Mouse (Mus musculus): ENCODE data around the gene Gcm2.
A peak's percentile ranks its signal among the peaks of the same experiment; 100 is the strongest.

The Gcm2 gene

DNA sequence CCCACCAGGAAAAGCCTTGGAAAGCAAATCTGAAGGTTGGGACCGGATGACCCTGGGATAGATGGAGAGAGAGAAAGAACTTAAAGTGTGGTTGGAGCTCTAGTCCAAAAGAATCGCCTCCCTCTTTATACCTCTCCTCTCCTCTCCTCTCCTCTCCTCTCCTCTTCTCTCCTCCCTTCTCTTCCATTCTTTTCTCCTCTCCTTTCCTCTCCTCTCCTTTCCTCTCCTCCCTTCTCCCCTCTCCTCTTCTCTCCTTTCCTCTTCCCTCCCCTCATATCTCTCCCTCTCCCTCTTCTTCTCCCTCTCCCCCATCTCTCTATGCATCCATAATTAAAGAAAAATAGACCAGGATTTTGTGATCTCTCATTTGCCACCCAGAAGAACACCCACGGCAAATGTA is at the start of gene Gcm2:
Gene Gcm2 (minus strand): TSS at position 101 of the 400 bp plus-strand sequence.
- DNase-seq (ENCODE audit: extremely low spot score, low spot score) = no peak

DNA sequence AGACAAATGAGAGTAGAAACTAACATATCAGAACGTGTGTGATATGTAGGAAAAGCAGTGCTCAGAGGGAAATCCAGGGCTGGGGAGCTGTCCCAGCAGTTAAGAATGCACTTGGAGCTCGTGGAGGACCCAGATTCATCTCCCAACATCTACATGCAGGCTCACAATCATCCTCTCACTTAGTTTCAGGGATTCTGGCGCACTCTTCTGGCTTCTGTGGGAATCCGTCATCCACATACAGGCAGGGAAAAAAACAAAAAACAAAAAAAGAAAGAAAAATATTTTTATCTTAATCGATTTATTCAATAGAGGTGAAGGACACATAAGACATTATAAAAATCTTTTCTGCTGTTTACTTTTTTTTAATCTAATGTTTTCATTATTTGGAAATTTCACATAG is 47.6 kb upstream of the Gcm2 start:
- DNase-seq (ENCODE audit: extremely low spot score, low spot score) = no peak

DNA sequence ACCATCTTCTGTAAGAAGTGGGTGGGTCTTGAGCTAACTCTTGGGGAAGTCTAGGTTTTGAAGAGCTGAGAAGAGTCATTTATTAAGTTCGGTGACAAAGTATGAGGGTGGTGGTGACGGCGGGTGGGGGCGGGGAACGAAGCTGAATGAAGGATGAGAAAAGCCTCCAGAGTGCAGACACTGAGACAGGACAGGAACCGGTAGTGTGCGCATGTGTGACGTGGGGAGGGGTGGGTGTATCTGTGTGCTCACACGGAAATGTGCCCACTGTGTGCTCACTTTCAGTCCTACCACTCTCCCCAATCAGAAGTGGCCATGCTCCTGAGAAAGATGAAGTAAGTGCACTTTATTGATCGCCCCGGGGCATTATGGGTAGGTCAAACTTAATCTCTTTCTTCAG is 42.3 kb upstream of the Gcm2 start:
- no peak for DNase-seq (ENCODE audit: extremely low spot score, low spot score)

DNA sequence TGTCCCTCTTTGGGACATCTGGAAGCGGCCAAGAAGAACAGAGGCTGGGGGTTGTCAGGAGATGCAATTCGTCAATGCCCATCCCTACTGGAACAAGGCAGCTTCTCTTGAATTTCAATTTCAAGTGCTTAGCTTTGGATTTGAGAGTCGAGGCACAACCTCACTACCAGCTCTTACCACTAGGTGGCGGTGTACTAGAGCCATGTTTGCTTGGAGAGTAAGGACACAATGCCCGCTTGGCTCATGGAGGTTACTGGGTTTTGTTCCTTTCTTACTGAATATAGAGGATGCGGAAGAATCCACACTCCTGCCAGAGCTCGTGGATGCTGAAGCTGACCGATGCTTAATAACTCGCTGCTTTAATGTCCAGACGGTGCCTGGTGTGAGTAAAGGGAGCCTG is 35.4 kb upstream of the Gcm2 start:
- DNase-seq (ENCODE audit: extremely low spot score, low spot score) = peak; percentile 62

DNA sequence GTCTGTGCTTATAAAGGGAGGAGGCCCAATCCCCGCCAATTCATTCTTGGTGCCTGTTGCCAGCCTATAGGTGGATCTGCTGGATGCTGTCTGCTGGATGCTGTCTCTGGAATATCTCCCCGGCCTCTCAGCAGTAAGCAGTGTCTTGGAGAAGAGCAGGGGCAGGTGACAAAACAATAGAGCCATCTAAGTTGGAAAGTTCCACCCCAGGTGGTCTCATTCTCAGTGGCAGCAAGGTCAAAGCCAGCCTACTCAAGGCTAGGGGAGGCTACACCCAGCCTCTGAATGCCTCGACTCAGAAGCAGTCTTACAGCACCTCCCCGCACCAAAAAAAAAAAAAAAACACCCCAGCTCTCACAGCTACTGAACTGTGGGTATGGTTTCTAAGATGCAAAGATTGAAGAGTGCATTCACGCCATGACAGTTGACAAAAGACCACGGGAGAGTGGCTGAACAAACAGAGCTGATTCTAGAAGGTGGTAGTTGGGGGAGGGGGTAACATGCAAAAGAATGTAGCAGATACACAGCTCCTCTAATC is 34.7 kb upstream of the Gcm2 start:
- DNase-seq (ENCODE audit: extremely low spot score, low spot score) = no peak

DNA sequence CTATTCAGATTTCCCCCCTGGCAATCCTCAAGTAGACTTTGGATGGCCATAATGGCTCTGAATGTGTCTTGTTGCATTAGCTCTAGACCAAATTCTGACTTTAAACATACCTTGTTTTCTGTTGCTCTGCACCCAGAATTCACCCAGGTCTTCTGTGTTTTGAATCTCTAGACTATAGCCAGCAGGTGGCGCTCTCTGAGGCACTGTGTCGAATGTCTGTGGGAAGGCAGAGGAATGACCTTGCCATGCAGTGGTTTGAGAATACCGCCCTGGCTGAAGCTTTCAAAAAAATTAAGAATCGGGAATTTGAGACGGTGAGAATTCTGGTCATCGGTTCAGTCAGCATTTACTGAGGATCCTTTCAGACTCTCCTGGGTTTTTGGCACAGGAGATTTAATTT is 24.1 kb upstream of the Gcm2 start:
- DNase-seq (ENCODE audit: extremely low spot score, low spot score) = peak; percentile 80

DNA sequence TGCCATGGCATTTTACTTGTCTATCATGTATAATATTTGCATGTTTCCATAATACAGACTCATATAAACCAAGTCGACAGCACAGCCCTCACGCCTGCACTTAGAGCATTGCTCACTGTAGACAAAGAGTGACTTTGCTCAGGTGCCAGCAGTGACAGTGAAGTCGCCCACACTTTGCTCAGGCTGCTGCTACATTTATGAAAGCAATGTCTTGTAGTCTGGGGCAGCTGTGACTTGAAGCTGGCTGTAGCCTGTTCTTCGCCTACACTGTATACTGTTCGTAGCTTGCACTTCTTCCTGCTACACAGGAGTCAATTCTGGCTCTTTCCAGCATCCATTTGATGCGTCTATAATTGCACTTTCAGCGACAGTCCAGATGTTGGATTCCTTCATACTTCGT is 18.2 kb upstream of the Gcm2 start:
- DNase-seq (ENCODE audit: extremely low spot score, low spot score) = no peak

DNA sequence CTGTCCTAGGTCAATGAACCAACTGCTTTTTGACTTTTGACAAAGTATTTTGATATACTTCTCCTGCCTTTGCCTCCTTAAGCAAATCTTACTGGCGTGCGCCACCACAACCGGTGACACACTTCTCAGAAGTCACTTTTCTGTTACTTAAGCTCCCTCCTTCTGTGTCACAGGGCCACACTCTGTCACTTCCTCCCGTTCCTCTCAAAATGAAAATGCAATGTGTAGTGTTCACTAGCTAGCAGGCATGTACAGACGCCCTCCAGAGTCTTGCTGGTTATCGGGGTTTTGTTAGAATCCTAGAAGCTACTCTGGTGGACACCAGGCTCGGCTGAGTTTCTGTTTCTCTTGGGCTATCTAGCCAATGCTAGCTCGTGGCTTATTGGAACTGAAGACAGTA is 17.5 kb upstream of the Gcm2 start:
- no peak for DNase-seq (ENCODE audit: extremely low spot score, low spot score)

DNA sequence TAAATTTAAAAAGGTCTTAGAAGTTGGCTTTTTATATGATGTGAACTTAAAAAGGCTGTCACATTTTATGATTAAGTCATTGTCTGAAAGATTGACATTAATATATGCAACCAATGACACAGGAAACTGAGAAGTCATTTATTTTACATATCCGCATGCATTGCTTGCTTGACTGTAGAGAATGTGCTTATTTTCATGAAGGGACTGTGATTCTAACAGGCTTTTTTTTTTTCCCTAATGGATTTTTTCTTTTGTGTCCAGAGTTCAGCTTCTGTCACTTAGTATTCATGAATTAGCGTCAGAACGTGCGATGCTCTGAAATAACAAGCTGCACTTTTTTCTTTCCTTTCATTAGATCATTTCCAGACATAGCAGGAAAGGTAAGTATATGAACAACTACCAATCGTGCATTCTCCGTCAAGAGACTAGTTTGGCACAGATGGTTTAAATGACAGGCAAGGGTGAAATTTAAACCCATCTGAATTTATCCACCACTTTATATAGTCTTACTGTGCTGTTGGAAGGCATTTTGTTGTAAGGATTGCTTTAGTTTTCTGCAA is 12.9 kb upstream of the Gcm2 start:
- no peak for DNase-seq (ENCODE audit: extremely low spot score, low spot score)

DNA sequence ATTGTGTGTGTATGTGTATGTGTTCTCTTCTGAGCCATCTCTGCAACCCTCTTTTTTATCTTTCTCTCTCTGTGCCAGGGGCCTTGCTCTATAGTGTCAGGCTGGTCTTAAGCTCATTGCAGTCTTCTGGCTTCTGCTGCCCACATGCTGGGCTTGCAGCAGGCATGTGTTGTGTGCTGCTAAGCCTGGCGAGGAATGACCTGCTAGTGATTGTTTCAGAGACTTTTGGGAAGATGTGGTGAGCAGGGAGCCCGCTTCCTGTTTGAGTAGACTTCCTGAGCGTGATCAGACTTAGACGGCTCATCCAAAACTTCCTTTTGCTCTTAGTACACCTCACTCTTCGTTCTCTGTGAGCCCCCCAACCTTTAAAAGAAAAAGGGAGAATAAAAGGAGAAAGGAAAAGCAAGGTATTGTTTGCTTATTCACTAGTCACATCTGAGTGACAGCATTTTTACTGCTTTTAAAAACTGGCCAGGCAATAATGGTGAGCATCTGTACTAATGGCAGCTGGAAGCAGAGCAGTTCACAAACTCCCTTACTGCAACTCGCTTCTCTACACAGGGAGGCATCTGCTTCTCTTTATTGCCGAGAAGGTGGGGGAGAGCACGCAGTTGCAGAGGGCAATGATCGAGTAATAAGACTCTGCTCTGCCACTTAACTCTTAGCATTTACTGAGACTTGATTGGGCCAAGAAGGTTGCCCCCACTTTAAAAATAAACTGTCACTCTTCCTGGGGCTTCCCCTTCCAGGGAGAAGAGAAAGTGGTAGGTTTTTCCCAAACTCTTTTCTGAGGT is 8.5 kb upstream of the Gcm2 start:
- DNase-seq (ENCODE audit: extremely low spot score, low spot score) = no peak

DNA sequence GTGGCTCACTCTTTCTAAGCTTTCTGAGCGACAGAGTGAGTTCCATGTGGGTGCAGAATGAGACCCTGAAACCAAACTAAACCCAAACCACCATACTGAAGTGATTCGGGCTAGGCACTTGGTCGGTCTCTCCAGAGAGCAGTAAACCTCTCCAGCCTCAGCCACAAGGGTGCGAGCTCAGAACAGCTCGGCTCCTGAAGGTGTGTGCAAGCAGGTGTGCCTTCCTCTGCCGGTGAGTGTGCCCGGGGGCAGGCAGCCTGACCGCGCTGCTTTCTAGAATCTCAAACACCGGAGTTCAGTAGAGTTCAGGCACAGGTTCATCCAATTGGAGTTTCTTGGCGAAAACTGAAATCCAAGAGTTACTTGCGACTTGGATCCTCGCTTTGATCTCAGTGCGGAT is 3.1 kb upstream of the Gcm2 start, which contains the start of gene Sycp2l:
Gene Sycp2l (plus strand): TSS at position 368 of the 400 bp plus-strand sequence.
- DNase-seq (ENCODE audit: extremely low spot score, low spot score) = no peak

DNA sequence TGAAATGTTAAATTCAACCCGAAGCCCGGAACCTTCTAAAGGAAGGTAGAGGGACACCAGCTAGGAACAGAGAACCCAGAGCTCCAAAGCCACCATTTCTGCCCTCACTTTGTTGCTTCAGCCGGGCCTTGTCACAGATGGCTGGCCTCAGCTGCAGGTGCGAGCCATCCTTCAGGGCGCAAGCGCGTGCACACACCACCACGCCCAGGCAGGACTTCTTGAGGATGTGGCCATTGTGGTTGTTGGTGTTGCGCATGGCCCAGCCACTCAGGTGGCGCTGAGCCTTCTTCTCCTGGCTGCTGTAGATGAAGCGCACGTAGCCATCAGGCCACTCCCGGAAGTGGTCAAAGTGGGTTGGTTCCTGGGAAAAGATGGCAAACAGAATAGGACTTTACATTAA is 5.3 kb downstream of the Gcm2 start:
- no peak for DNase-seq (ENCODE audit: extremely low spot score, low spot score)

DNA sequence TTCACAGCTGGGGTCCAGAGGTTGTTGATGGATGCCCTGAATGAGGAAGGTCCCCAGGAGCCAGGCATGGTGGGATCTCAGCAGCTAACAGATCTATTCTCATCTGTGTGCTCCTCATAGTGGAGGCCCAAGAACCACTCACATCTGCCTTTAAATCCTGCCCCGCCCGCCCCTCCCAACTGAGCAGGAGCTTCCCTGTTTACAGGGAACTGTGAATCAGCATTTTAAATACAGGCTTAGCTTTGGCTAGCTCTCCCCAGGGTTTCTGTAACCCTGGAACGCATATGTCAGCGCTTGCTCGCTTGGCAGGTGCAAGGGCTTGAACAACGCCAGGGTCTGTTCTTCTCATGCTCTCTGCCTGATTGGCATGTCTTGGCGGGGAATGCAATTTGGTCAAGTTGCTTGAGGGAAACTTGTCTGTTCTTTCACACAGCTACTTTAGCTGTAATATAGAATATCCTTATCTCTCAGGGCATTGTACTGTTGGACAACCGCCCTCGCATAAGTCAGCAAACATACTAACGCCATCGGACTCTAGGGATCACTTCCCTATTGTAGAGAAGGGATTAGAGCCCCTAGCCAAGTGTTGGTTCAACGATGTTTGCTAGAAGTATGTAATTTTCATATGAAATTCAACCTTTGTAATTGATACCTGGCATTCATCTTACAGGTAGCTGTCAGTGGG is 6.9 kb downstream of the Gcm2 start:
- DNase-seq (ENCODE audit: extremely low spot score, low spot score) = no peak

DNA sequence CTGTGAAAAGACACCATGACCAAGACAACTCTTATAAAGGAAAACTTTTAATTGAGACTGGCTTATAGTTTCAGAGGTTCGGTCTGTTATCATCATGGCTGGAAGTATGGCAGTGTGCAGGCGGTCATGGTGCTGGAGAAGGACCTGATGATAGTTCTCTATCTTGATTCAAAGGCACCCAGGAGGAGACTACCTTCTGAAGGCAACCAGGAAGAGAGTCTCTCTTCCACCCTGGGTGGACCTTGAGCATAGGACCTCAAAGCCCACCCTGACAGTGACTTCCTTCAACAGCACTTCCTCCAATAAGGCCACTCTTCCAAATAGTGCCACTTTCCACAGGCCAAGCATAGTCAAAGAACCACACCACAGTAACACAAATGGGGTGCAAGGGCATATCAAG is 10.8 kb downstream of the Gcm2 start:
- no peak for DNase-seq (ENCODE audit: extremely low spot score, low spot score)

DNA sequence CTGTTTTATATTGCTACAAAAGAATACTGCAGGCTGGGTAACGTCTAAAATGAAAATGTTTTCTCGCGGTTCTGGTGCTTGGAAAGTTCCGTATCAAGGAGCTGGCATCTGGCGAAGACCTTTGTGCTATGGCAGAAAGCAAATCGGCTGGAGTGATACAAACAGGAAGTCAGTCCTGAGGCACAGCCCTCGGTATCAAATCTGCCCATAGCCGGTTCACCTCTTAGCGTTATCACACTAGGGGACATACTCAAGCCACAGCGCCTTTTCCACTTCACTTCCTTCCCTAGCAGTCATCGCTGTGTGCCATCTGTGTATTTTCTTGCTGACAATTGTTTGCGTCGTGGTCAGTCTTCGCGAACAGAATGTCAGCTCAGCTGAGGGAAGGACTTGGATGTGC is 12.5 kb downstream of the Gcm2 start:
- no peak for DNase-seq (ENCODE audit: extremely low spot score, low spot score)

DNA sequence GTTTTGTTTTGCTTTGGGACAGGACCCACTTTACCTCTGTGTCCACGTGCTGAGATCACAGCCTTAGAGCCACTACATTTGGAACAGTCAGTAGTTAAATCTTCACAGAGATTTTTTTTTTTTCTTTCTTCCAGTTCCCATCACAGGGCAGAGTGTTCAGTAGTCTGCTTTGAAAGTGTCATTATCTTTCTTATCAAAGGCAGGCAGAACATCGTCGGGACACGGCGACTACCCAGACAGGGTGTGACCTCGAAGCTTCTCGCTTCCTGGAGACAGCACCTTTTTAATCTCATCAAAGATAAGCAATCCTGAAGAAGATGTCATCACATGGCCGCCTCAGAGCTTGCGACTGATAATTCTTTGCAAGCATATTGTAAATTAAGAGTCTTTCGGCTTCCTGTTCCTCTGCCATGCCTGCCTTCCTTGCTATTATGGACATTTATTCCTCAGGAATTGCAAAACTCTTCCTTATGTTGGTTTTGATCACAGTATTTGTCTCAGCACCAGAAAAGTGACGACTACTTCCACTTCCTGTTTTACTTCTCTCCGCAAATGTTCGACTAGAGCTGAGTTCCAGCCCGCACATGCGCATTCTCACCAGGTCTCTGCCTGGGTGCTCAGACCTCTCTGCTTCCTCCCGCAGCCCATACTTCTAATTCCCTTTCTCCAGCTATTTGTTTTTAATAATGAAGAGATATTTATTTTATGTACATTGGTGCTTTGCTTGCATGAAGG is 13.3 kb downstream of the Gcm2 start:
- no peak for DNase-seq (ENCODE audit: extremely low spot score, low spot score)

DNA sequence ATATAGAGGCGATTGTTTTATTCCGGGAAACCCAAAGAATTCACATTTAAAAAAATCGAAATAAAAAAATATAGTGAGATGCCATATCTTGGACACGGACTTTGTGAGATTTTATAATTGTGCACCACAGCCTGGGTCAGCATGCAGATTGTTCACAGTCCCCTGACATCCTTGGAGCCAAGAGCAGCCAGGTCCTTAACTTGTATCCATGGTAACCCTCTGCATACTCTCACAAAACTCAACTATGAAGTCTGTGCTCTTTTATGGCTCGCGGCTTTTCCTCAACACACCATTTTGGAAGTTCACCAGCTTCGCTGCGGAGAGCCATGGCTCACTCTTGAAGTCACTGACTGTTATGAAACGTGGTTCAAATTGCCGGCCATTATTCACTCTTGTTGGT is 16.7 kb downstream of the Gcm2 start:
- no peak for DNase-seq (ENCODE audit: extremely low spot score, low spot score)

DNA sequence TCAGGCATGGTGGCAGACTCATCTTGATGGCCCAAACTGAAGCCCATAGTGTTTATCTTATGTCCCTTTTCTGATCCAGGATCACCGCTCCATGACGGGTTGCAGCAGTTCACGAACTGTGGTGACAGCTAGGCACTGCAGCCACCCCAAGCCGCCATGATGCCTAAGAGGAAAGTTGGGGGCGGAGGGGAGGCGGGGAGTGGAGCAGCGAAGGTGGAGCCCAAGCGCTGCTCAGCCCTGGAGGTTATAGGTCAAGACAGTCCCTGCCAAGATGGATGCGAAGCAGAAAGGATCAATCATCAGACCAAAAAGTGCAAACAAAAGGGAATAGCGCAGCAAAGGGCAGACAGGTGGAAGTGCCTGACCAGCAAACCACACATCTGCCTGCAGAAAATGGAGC is 19.6 kb downstream of the Gcm2 start:
- DNase-seq (ENCODE audit: extremely low spot score, low spot score) = peak; percentile 34

DNA sequence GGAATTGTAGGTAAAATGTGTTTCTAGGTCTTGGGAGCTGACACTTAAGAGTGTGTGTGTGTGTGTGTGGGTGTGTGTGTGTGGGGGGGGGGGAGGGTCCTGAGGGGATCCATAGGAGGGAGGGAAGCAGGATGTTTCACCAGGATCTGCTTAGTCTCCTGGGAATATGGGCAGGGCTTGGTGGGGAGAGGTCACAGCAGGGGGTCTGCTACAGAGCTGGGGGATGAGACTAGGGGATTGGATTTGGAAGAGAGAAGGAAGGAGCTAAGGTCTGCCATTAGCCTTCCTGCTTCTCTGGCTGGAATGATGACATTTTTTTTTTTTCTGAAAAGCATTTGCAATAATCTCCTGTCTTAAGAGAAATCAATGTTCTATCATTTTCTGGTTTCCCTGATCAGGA is 22.1 kb downstream of the Gcm2 start:
- DNase-seq (ENCODE audit: extremely low spot score, low spot score) = no peak

DNA sequence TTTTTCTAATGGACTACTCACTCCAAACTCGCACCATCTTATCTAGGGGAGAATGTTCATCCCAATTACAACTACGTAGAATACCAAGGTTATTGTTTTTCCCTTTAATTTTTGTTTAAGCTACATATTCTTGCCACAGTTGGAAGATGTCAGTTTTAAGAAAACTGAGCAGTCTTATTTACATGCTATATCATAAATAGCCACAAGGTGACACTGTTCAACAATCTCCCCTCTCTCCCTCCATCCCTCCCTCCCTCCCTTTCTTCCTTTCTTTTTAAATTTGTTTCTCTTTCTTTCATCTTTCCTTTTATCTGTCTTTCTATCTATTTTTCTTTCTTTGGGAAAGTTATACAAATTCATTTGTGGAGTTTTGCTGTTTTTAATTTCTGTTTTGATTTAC is 25.7 kb downstream of the Gcm2 start:
- no peak for DNase-seq (ENCODE audit: extremely low spot score, low spot score)

DNA sequence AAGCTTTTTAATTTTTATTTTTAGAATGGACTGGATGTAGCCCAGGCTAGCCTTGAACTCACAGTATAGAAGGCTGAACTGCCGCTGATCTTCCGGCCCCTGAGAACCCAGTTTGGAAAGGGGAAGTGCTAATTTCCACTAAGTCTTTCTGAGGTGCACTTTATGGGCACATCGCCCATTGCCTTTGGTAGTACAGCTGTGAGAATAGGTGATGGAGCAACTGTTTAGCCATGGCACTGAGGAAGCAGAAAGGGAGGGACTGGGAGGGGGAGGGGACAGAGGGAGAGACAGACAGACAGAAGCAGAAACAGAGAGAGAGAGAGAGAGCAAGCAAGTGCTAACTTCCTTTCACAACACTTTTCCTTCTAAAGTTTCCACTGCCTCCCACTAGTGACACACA is 26.3 kb downstream of the Gcm2 start:
- DNase-seq (ENCODE audit: extremely low spot score, low spot score) = no peak

DNA sequence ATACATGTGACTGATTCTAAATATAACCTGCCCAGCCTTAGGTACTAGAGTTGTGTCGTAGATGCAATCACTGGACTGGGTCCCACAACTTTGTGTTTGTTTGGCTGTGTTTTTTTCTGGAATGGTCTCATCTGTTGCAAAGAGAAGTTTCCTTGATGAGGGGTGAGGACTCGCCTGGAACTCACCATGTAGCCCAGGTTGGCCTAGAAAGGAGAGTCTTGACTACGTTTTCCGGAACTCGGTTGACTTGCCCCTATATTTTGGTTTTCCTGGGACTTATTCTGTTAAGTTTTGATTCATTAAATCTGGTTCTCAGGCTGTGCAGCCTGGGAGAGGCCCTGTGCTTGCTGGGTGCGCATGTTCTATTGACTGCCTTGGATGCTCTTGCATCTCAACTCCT is 30.1 kb downstream of the Gcm2 start:
- DNase-seq (ENCODE audit: extremely low spot score, low spot score) = no peak

Data from neural tube, embryonic 10.5 days (tissue).